Mouse (Mus musculus) stomach, postnatal 0 days (tissue): Measurements from ENCODE around the gene Cobl.

Source experiments
- CTCF ChIP-seq: IDR thresholded peaks from 2 replicates; pipeline ENCODE4 v1.5.1; 2016; ENCODE audit warnings: antibody characterized with exemption, low read depth, mild to moderate bottlenecking, moderate library complexity
- EP300 ChIP-seq: optimal IDR thresholded peaks from 2 replicates; pipeline ENCODE3; 2016; ENCODE audit warnings: antibody characterized with exemption

- TF ChIP-seq CTCF = no peak
- no peak for TF ChIP-seq EP300
Observed at GRCm38 (mm10) chr11:12409463-12409862, 55.3 kb downstream of the Cobl start.
